21 mouse cellular contexts compared by ENCODE assay signal in the genomic region with DNA sequence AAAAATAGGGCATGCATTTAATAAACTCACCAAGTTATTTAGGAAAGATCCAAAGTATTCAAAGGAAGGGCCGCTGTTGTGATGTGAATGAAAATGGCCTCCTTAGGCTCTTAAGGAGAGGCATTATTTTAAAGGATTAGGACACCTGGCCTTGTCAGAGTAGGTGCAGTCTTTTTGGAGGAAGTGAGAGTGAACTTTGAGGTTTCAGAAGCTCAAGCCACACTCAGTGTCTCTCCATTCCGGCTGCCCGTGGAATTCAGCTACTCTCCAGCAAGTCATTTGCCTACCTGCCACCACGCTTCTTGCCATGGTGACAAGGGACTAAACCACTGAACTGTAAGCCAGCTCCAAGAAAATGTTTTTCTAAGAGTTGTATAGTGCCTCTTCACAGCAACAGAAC.
"Had no signal": no experiment of that assay in that cellular context is flagged by ENCODE, and none has a peak within 500 bp of the region (broad histone marks: within the 10 kb centered on the region; RNA-seq: fewer than 3 reads in every experiment).

No protein-coding gene starts in this region.

- H3K9me3 ChIP-seq: kidney, embryonic 15.5 days; limb, embryonic 12.5 days; limb, embryonic 15.5 days; megakaryocyte, embryonic 14.5 days; midbrain, embryonic 10.5 days; midbrain, embryonic 13.5 days; stomach, embryonic 15.5 days had no signal

- H3K4me2 ChIP-seq: kidney, embryonic 15.5 days; limb, embryonic 12.5 days; limb, embryonic 15.5 days; liver, embryonic 11.5 days; midbrain, embryonic 13.5 days; stomach, embryonic 15.5 days had no signal

- DNase-seq: kidney, adult 11 months; kidney, adult 8-10 months; kidney, postnatal 10 days; kidney, postnatal 36 days; left cerebral cortex, postnatal 4 days; lung, adult 2 months; lung, postnatal 14 days; right cerebral cortex, adult 18-20 months; right cerebral cortex, postnatal 14 days; right cerebral cortex, postnatal 4 days; thymus, postnatal 25 days had no signal

- H3K9ac ChIP-seq: kidney, embryonic 15.5 days; limb, embryonic 12.5 days; limb, embryonic 15.5 days; liver, embryonic 14.5 days; midbrain, embryonic 13.5 days; stomach, embryonic 15.5 days had no signal

- ATAC-seq: midbrain, embryonic 13.5 days; midbrain, embryonic 16.5 days had no signal

- H3K4me3 ChIP-seq: kidney, embryonic 15.5 days; limb, embryonic 12.5 days; limb, embryonic 15.5 days; megakaryocyte, embryonic 14.5 days; midbrain, embryonic 10.5 days; midbrain, embryonic 13.5 days; stomach, embryonic 15.5 days had no signal

- H3K27me3 ChIP-seq: kidney, embryonic 15.5 days; limb, embryonic 12.5 days; limb, embryonic 15.5 days; megakaryocyte, embryonic 14.5 days; midbrain, embryonic 13.5 days; stomach, embryonic 15.5 days had no signal

- H3K27ac ChIP-seq: kidney, embryonic 15.5 days; limb, embryonic 12.5 days; limb, embryonic 15.5 days; liver, embryonic 14.5 days; midbrain, embryonic 10.5 days; midbrain, embryonic 13.5 days; stomach, embryonic 15.5 days had no signal

- H3K4me1 ChIP-seq: stomach, embryonic 15.5 days had no signal
